Mouse (Mus musculus) lung, postnatal 0 days (tissue): ENCODE measurements around the gene Fam168a.

Experiments
- CTCF ChIP-seq: IDR thresholded peaks from 2 replicates; pipeline ENCODE4 v1.5.1; 2016; ENCODE audit warnings: antibody characterized with exemption, mild to moderate bottlenecking
- EP300 ChIP-seq: IDR thresholded peaks from 2 replicates; pipeline ENCODE4 v1.6.1; 2016; ENCODE audit warnings: antibody characterized with exemption, mild to moderate bottlenecking, control low read depth

- no peak for TF ChIP-seq CTCF
- TF ChIP-seq EP300, result no peak
These were observed 138.6 kb downstream of the Fam168a start for GRCm38 (mm10) chr7:100845026-100845400.
